Mouse (Mus musculus): Measurements from ENCODE around the gene Wwox.

Gene Wwox

DNA sequence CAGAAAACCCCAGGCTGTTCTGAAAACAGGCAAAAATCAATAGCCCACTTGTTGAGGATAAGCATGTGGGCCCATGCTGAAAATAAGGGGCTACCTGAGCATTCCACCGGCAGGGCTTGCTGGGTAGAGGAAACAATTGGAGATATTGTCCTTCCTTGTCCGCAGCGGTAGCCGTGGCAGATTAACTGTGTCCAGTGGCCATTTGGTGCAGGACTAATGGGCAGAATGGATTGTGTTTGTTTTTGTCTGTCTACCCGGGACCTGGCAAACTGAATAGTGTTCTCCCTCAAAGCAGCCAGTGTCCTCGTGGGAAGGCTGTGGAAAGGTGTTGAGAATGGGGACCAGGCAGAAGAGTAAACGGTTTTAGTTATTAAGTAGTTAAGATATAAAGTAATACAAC, 416.4 kb downstream of the Wwox start:
- no peak for DNase-seq (ENCODE audit: low read depth, low spot score)

DNA sequence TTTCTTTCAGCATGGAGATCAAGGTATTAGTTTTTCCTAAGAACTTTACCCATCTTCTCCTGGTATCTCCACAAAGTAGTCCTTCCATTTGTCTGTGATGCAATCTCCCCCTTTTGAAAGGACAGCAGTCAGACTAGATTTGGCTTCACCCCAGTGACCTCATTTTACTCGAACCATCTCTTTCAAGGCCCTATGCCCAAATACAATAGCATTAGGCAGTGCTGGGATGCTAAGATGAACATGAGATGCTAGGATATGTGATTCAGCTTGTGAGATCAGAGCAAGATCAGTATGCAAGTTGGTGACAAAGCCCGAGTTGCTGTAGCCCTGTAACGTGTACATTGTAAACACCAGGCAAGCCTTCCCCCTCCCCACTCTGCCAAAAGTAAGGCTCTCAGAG, 426.5 kb downstream of the Wwox start:
- DNase-seq (ENCODE audit: low read depth, low spot score), result no peak

DNA sequence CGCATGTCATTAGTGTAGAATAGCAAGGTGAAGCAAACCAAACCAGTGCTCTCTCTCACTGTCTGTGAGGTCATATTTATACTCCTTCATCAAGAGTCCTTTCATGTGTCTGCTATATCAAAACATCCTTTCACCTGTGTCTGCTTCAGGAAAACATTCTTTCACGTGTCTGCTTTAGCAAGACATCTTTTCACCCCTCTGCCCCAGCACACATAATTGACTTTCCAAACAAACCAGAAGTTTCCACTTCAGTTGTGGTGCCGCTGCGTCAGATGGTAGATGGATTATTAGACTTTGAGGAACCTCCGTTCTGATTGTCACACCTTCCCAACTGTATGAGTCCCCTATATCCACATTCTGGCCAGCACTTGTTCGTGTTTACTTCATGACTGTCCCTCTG, 429.9 kb downstream of the Wwox start:
- no peak for DNase-seq (ENCODE audit: low read depth, low spot score)

DNA sequence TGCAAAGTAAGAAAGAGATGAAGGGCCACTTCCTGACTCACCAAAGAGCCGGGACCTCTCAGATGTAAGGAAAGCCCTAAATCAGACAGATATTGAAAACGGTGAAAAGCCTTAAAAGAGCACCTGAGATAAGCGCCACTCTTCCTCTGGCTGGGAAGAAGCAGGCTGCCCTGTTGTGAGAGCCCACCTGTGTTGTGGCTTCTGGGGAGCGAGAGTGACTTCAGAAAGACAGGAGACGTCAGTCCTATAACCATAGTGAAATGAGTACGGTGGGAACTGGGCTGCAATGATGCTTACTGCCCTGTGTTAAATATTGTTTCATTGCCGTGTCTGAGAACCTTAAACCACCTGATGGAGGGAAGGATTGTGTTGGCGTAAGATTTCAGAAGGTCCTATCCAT, 431.0 kb downstream of the Wwox start:
- DNase-seq (ENCODE audit: low read depth, low spot score), result no peak

DNA sequence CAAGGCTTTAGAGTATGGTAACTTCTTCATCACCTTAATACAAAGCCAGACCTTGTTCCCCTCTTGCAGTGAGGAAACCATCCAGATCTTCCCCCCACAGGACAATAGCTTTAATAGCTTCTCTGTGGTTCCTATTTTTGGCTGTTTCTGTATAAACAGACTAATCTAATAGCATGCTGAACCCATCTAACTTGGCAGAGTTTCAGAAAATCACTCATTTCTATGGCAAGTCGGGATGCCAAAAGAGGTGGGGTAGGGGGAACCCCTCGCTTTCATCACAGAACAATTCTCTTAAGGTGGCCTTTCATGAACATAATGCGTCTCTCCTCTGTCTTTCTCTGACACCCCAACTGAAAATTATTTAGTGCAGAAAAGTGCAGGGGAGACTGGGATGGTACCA, 433.0 kb downstream of the Wwox start:
- no peak for DNase-seq (ENCODE audit: low read depth, low spot score)

DNA sequence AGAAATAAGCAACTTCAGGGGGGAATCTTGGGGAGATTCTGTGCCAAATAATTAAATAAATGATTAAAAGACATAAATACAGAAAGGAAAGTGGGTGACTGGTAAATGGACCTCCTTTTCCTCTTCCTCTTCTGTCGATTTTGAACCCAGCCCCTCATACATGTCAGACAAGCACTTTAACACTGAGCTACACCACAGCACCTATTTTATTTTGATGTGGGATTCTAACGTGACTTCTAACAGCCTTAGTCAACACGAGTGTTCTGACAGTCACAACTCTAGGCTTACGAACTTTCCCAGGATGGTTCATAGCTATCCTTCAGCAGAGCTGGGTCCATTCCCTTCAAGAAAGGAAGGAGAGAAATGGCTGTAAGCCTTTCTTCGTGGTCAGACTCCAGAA, 435.7 kb downstream of the Wwox start:
- no peak for DNase-seq (ENCODE audit: low read depth, low spot score)

DNA sequence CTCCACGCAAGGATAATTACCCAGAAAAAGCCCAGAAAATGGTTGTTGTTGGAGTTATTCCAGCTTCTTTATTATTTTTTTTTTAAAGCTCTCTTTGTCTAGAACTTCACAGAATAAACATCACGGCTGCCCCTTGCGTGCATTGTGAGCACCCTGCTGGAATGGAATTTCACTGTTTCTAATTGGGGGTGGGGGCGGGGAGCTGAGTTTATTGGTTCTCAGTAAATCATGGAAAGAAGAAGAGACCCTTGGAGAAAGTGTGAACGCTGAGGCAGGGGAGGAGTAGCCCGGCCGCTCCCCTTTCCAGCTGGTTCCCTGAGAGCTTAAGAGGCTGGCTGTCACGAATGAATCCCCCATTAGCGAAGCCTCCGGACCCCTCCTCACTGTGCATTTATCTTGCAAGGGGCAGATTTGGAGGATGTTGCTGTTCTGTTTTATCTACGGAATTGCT, 436.7 kb downstream of the Wwox start:
- no peak for DNase-seq (ENCODE audit: low read depth, low spot score)

DNA sequence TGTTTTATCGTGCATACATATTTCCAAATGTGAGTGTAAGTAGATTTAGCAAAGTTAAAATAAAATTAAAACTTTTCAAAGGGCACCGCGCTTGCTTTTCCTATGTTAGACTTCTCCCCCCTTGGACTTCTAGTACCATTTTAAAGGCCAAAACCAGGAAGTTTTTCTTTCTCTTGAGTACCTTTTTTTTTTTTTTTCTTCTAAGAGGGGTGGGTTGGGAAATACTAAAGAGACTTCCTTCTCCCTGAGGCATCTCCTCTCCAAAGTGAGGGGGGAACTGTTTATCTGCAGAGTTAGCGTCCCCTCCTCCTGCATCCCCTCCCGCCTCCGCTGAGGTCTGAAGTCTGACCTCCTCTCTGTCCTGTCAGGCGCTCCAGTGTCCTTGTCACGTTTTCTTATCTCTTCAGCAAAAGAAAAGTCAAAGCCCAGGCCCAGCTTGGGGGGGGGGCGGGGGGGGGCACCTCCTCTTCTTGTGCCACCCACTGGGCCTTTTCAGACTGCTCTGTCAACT, 437.3 kb downstream of the Wwox start:
- no peak for DNase-seq (ENCODE audit: low read depth, low spot score)

DNA sequence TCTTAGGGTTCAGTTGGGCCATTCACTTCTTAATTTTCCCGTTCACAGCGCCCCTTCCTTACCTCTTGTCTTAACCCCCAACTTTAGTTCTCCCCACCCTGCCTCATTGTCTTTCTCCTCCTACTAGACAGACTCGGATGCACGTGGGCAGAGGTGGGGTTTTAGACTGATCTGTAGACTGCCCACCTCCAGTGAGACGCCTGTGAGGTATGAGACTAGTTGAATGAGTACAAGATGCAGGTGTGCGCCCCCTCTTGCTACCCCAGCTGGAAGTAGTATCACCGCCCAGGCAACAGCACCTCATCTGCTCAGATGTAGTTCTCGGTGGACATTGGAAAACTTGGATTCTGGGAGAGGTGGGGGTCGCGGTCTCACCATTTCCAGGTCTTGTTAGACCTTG, 437.8 kb downstream of the Wwox start:
- no peak for DNase-seq (ENCODE audit: low read depth, low spot score)

DNA sequence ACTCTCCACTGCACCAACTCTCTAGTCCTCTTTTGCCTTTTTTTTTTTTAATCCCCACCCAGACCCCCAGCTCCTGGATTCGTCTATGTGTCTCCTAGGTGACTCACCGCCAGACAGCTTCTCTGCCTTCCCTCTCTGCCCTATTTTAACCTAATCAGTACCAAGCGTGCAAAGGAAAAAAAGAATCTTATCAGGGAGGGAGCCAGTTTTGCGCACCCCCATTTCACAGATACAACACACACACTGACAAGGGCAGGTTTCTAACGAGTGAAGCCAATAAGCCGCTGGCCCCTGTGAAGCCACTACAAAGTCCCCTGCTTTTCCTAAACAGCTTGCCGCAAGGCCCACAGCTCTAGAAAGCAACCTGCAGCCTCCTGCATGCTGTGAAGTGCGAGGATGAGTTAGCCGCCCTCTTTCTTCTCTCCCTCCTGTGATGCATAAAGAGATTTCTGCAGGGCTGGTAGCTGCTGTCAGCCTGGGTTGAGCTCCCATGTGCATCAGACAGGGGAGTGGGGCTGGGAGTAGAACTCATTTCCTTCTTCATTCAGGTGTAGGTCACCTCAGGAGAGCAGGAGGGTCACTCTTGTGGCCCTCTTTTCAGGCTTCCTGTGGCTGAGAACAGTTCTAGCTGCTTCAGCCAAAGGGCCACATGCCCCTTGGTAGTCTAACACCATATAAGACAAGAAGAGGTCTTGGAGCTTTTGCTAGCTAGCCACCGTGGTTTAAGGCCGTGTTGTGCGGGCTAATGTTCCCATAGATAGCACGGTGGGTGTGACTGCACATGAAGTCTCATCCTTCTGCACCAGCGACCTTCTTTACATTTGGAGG, 439.2 kb downstream of the Wwox start:
- peak; percentile 11 for DNase-seq (ENCODE audit: low read depth, low spot score)

DNA sequence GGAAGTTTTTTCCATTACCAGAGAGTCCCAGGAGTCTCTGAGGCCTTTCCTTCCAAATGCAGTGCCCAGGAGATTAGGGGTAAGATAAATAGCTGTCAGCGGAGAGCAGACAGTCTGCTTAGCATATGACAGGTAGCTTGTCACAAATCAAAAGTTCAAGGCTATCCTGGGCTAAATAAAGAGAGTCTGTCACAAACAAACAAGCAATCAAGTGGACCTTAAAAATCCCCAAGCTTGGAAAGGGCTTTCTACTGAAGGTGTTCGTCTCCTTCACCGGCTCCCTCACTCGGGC, 439.8 kb downstream of the Wwox start:
- DNase-seq (ENCODE audit: low read depth, low spot score), result peak; percentile 34

DNA sequence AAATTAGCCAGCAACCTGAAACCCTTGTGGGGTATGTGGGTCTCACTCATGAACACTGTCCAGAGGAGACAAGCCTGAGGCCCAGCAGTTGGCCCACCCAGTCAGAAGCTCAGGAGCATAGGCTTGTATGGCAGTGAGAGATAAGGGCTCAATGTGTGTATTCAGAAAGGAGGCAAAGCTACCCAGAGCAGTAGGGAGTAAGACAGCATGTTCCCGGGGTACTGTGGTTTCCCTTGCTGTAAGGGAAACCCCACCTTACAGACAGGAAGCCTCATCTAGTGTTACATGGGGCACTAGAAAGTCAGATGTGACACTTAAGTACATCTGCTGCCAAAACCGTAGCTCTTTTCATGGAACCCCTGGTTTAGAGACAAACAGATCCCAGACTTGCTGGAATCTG, 440.2 kb downstream of the Wwox start:
- peak; percentile 52 for DNase-seq (ENCODE audit: low read depth, low spot score)

DNA sequence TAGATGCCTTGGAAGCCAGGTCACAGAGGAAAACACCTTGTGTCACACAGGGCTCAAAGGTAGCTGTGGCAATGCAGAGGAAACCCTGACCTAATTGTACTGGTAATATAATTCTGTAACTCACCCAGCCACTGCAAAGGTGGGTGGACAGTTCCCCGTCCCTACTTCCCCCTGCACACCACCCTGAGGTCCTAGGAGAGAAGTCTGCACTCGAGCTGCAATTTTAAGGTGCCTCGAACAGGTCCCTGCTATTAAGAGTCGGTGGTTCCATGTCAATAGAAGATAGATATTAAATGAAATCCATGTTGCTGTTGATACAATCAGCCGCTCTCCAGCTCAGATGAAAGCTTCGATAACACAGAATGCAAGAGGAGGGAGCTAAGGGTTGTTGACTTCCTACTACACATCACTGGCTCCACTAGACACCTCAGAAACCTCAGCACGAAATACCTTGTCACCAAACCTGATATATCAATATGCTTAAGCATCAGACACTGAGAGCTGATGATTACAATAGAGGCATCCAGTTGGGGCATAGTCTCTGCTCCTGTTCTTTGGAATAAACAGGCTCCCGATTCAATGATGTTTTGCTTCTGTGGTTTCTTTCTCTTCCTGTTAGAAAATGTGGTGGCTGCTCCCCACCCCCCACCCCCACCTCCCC, 441.1 kb downstream of the Wwox start:
- DNase-seq (ENCODE audit: low read depth, low spot score), result no peak

DNA sequence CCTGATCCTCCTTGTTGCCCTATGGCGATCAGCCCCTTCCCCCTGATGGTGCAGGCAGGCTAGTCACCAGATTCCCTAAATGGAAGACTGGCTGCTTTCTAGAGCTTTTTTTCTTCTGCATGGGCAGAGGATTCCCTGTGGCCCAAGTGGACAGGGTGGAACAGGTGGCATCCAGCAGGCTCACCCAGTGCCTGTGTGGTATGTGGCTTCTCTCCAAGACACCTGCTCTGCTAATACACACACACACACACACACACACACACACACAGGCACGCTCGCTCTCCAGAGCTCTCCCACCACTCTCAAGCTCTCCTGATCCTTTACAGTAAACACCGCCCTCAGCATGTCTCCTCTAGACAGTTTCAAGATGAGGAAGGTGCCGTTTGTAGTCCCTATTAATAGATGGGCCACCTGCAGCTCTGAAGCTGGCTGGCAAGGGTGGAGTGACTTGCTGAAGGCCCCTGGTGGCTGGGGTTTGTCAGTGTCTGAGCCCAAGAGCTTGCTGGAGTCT, 442.5 kb downstream of the Wwox start:
- DNase-seq (ENCODE audit: low read depth, low spot score), result no peak

DNA sequence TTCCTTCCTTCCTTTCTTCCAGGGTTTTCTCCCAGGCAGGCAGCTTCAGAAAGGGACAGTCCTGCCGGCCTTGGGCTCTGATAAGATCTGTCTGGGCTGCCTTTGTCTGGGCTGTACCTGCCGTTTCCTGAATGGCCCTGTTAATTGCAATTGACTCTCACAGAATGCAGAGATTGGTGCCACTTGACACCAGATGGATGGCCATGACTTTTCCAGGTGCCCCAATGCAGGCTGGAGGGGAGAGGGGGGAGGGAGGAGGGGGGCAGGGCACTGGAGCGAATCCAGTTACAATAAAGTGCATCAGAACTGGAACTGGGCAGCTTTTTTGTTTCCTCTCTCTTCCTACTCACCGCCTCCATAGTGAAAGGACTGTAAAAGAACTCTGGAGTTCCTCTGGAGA, 443.0 kb downstream of the Wwox start:
- no peak for DNase-seq (ENCODE audit: low read depth, low spot score)

DNA sequence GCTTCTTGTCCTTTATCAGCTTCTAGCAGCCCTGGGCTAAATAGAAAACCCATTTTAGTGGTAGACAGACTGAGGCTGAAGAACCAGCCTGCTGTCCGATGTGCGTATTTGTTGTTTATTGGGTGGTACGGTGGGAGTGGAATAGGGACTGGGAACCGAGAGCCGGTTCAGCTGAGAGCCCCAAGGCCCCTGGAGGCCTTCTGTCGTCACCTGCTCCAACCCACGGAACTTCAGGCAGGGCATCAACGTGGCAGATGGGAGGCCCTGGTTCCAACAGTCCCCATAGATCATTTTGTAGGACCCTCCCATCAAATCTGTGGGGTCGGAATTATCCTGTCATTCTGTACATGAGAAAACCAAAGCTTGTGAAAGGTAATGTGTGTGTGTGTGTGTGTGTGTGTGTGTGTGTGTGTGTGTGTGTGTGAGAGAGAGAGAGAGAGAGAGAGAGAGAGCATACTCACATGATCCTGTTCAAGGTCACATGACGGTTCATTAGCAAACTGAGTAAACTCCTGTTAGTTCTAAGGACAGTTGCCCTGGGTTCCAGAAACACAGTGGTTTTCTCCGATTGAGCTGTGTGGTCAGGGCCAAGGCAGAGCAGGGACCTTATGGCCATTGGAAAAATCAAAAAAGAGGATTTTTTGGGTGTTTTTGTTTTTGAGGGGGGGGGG, 443.6 kb downstream of the Wwox start:
- DNase-seq (ENCODE audit: low read depth, low spot score), result no peak

DNA sequence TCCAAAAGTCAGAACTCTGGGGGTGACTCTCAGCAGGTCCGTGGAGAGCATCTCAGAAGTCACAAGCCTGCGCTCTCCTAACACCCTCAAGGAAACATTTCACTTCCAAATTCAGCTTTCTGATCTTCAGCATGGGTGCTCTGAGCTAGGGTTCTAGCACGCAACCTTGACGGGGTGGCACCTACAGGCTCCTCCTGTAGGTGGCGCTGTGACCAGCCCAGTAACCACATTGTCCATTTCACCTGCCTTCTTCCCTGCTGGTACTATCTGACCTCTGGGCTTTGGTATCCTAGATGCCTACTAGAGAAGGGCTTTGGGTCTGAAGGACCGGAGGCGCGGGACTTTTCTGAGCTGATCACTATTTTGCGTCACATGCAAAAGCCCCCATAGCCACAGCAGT, 444.5 kb downstream of the Wwox start:
- DNase-seq (ENCODE audit: low read depth, low spot score), result no peak

DNA sequence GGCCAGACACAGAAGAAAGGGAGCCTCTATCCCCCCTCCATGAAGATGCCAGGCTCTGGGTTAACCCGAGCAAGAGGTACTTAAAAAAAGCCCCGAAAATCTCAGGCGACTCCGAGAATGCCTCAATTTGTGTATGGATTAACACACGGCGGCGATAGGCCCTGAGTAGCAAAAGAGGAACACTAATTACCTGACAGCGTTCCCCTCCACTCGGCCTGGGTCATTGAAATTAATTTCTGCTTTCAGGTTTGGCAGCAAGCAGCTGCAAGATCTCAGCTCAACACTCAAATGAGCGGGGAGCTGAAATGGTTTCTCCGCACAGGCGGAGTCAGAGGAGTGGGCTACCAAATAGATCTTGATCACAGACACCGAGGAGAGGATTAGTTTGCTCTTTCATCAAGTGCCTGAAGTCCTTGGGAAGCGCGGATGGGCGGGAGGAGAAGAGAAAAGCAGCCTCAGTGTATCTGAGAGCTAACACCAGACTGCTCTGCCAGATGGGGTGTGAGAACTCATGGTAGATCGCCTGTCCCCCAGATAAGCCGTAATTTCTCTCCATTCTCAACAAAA, 445.7 kb downstream of the Wwox start:
- DNase-seq (ENCODE audit: low read depth, low spot score), result no peak

DNA sequence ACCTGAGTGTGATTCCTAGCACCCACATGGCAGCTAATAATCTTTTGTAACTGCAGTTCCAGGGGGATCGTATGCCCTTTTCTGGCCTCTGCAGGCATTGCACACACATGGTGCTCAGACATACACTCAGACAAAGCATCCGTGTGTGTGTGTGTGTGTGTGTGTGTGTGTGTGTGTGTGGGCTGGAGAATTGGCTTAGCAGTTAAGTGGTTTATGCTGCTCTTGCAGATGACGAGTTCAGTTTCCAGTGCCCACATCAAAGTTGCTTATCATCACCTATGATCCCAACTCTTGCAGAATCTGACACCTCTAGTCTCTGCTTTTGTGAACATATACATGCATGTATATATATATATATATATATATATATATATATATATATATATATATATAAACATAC, 448.9 kb downstream of the Wwox start:
- no peak for DNase-seq (ENCODE audit: low read depth, low spot score)

DNA sequence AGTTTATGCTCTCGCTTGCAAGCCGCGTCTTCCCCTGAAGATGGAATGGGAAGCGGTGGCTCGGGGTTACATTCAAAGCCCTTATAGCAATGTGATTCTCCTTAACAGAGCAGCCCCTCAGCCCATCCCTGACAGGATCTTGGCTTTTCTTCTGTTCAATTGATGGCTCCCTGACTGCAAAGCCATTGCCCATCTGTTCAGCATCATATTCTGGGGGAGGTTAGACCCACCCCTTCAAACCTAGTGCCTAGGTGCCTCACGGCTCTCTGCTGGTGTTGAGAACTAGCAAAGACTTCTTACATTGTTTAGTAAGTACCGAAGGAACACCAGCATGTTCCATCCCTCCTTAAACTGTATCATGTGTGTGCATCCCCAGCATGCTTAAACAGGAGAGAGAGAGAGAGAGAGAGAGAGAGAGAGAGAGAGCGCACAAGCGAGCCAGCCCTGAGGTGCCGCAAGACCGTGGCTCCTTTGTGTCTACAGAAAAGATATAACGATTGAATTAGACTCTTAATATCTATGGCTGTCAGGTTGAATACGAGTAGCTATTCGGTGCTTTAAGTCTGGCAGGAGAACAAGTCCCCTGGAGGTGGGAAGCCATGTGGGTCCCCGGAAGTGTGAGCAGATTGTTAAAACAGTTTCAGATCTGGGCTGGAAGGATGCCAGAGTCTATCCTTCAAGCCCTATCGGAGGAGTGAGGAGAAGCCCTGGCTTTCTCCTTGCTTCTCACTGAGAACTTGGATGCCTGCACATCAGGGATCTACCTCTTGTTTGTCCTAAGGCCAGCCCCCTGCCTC, 450.3 kb downstream of the Wwox start:
- DNase-seq (ENCODE audit: low read depth, low spot score), result no peak

DNA sequence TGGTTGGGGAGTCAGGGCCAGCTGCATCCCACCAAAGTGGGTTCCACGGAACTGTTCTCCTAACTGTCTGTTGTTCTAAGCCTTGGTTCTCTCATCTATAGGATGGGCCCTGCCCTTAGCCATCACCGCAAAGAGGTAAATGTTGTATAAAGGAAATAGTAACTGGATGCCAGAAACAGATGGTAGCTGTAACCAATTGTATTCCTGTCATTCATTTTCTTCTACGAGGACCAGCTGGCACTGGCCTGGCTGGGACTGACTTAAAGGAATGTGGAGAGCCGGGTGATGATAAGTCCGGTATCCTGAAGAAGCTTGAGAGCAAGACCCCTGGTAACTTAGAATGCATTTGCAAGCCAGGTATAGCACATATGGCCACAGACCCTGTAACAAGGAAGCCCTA, 451.0 kb downstream of the Wwox start:
- DNase-seq (ENCODE audit: low read depth, low spot score), result no peak

All from c-Kit-negative CD71-positive TER-119-positive erythroid progenitor cells, embryonic 14.5 days (primary cell).